ENCODE assay signal across 20 mouse cellular contexts in genomic region chr4:87823623-87824022, GRCm38 (mm10).
DNase-seq lines count a peak whose midpoint lies in the region; ATAC-seq and TF ChIP-seq lines count a peak whose summit lies in the region.
"Had no signal": no experiment of that assay in that cellular context is flagged by ENCODE, and none has a peak within 500 bp of the region (broad histone marks: within the 10 kb centered on the region; RNA-seq: fewer than 3 reads in every experiment).

No protein-coding gene starts in this region.

- TF ChIP-seq CTCF in layer of hippocampus, adult 2 months (conservative IDR thresholded peaks at IDR 0.05): no peak

- H3K9ac ChIP-seq in embryonic facial prominence, embryonic 13.5 days: no peak overlapping the region
- H3K9ac ChIP-seq: forebrain, embryonic 12.5 days; hindbrain, embryonic 15.5 days; kidney, embryonic 15.5 days; limb, embryonic 12.5 days had no signal

- H3K4me2 ChIP-seq in embryonic facial prominence, embryonic 13.5 days: no peak overlapping the region
- H3K4me2 ChIP-seq: forebrain, embryonic 12.5 days; hindbrain, embryonic 15.5 days; kidney, embryonic 15.5 days; limb, embryonic 12.5 days had no signal

- no peaks in the 10 kb centered on the region for H3K27me3 ChIP-seq in embryonic facial prominence, embryonic 13.5 days
- no peaks in the 10 kb centered on the region for H3K27me3 ChIP-seq in embryonic facial prominence, embryonic 10.5 days (replicated peaks; ENCODE audit: low read depth, poor library complexity, severe bottlenecking)
- H3K27me3 ChIP-seq: CH12.LX; forebrain, embryonic 12.5 days; hindbrain, embryonic 15.5 days; kidney, embryonic 15.5 days; limb, embryonic 12.5 days had no signal

- H3K9me3 ChIP-seq in embryonic facial prominence, embryonic 13.5 days: no peaks in the 10 kb centered on the region
- H3K9me3 ChIP-seq in embryonic facial prominence, embryonic 10.5 days: no peaks in the 10 kb centered on the region
- H3K9me3 ChIP-seq: forebrain, embryonic 12.5 days; hindbrain, embryonic 15.5 days; kidney, embryonic 15.5 days; limb, embryonic 12.5 days had no signal

- WGBS in embryonic facial prominence, embryonic 13.5 days: 80% methylated on average over 3 of the region's 3 CpGs
- WGBS in embryonic facial prominence, embryonic 10.5 days: 90% methylated on average over 3 of the region's 3 CpGs

- peaks cover 7% of the 10 kb centered on the region; the same call in 1 of the 2 replicates for H3K4me1 ChIP-seq in embryonic facial prominence, embryonic 13.5 days
- no peaks in the 10 kb centered on the region for H3K4me1 ChIP-seq in embryonic facial prominence, embryonic 10.5 days
- H3K4me1 ChIP-seq: kidney, embryonic 15.5 days had no signal

- no peak for ATAC-seq in embryonic facial prominence, embryonic 13.5 days (ENCODE audit: insufficient number of reproducible peaks, insufficient read depth, low FRiP score, low TSS enrichment, low read depth)
- ATAC-seq: intestine, postnatal 0 days had no signal

- H3K4me3 ChIP-seq in embryonic facial prominence, embryonic 13.5 days: no peak overlapping the region
- H3K4me3 ChIP-seq in embryonic facial prominence, embryonic 10.5 days: no peak overlapping the region
- no peak overlapping the region; the same call in 1 of the 2 replicates for H3K4me3 ChIP-seq in layer of hippocampus, adult 2 months
- H3K4me3 ChIP-seq: forebrain, embryonic 12.5 days; hindbrain, embryonic 15.5 days; kidney, embryonic 15.5 days; limb, embryonic 12.5 days; myocyte had no signal

- H3K36me3 ChIP-seq in embryonic facial prominence, embryonic 13.5 days: peaks cover 9% of the 10 kb centered on the region; the same call in 1 of the 2 replicates
- peaks cover 9% of the 10 kb centered on the region for H3K36me3 ChIP-seq in embryonic facial prominence, embryonic 10.5 days (replicated peaks)
- H3K36me3 ChIP-seq: hindbrain, embryonic 15.5 days had no signal

- 0 out of 2 replicates have a peak overlapping the region, but pooled peaks have one; percentile 8 for H3K27ac ChIP-seq in embryonic facial prominence, embryonic 13.5 days
- H3K27ac ChIP-seq in embryonic facial prominence, embryonic 10.5 days (replicated peaks): no peak overlapping the region
- H3K27ac ChIP-seq in layer of hippocampus, adult 2 months: peak overlapping the region; percentile 61
- H3K27ac ChIP-seq: forebrain, embryonic 12.5 days; hindbrain, embryonic 15.5 days; kidney, embryonic 15.5 days; limb, embryonic 12.5 days had no signal

- no peak for DNase-seq in embryonic facial prominence, embryonic 10.5 days (ENCODE audit: low spot score)
- no peak for DNase-seq in layer of hippocampus, adult 2 months (ENCODE audit: low spot score in 2 of 2)
- no peak for DNase-seq in layer of hippocampus, adult 18-20 months (ENCODE audit: low spot score in 2 of 2)
- peak; percentile 11 for DNase-seq in lung, postnatal 36 days
- DNase-seq in lung, postnatal 10 days: no peak
- no peak for DNase-seq in thymus, postnatal 36 days
- DNase-seq: adrenal gland, postnatal 14 days; gastrocnemius, postnatal 36 days; heart, postnatal 36 days; kidney, postnatal 4 days; midbrain, embryonic 14.5 days; thymus, postnatal 14 days had no signal
